Mouse (Mus musculus) right cerebral cortex, postnatal 4 days (tissue): ENCODE results near the gene Slc9a9.
A peak's percentile ranks its signal among the peaks of the same experiment; 100 is the strongest.

Experiments used
- DNase-seq: peaks from one replicate; pipeline ENCODE4 v3.0.0-alpha.2; 2022

Slc9a9 gene

GRCm38 (mm10) chr9:95167806-95168205, 498.1 kb downstream of the Slc9a9 start:
- no peak for DNase-seq

- peak; percentile 53 for DNase-seq
Observed at GRCm38 (mm10) chr9:95168487-95169008, 498.8 kb downstream of the Slc9a9 start.

GRCm38 (mm10) chr9:95178170-95178569, 508.5 kb downstream of the Slc9a9 start:
- no peak for DNase-seq

- DNase-seq: no peak
Observed at GRCm38 (mm10) chr9:95180005-95180404, 510.3 kb downstream of the Slc9a9 start.

- DNase-seq: no peak
Observed at GRCm38 (mm10) chr9:95180569-95180968, 510.9 kb downstream of the Slc9a9 start.

GRCm38 (mm10) chr9:95181241-95182043, 511.7 kb downstream of the Slc9a9 start:
- no peak for DNase-seq

GRCm38 (mm10) chr9:95182272-95182671, 512.6 kb downstream of the Slc9a9 start:
- DNase-seq: no peak

GRCm38 (mm10) chr9:95184453-95184852, 514.7 kb downstream of the Slc9a9 start:
- no peak for DNase-seq

- DNase-seq: no peak
Observed at GRCm38 (mm10) chr9:95185840-95186239, 516.1 kb downstream of the Slc9a9 start.

GRCm38 (mm10) chr9:95186386-95187289, 516.9 kb downstream of the Slc9a9 start:
- DNase-seq: peak; percentile 35

GRCm38 (mm10) chr9:95188362-95189217, 518.9 kb downstream of the Slc9a9 start:
- DNase-seq: no peak

GRCm38 (mm10) chr9:95189218-95189605, 519.5 kb downstream of the Slc9a9 start:
- no peak for DNase-seq

GRCm38 (mm10) chr9:95191442-95191841, 521.7 kb downstream of the Slc9a9 start:
- DNase-seq: no peak

- no peak for DNase-seq
Observed at GRCm38 (mm10) chr9:95192901-95193532, 523.3 kb downstream of the Slc9a9 start.

- no peak for DNase-seq
Observed at GRCm38 (mm10) chr9:95193672-95194071, 524.0 kb downstream of the Slc9a9 start.

- DNase-seq: no peak
Observed at GRCm38 (mm10) chr9:95194158-95194557, 524.4 kb downstream of the Slc9a9 start.

GRCm38 (mm10) chr9:95207661-95208060, 538.0 kb downstream of the Slc9a9 start:
- no peak for DNase-seq

- no peak for DNase-seq
Observed at GRCm38 (mm10) chr9:95208681-95209080, 539.0 kb downstream of the Slc9a9 start.

GRCm38 (mm10) chr9:95220009-95220408, 550.3 kb downstream of the Slc9a9 start:
- DNase-seq: no peak

- DNase-seq: no peak
Observed at GRCm38 (mm10) chr9:95221310-95221709, 551.6 kb downstream of the Slc9a9 start.

GRCm38 (mm10) chr9:95226986-95227385, 557.3 kb downstream of the Slc9a9 start:
- DNase-seq: no peak

- no peak for DNase-seq
Observed at GRCm38 (mm10) chr9:95228123-95228522, 558.4 kb downstream of the Slc9a9 start.
